Mouse (Mus musculus) thymus, adult 2 months (tissue): ENCODE results near the gene Klhdc8a.

Experiments
- CTCF ChIP-seq: fragments of 200-500 bp; IDR thresholded peaks from 2 replicates; pipeline ENCODE4 v1.5.1; 2012; ENCODE audit warnings: mild to moderate bottlenecking, control low read depth, low read length, moderate library complexity, borderline replicate concordance; ENCODE audit not compliant: control insufficient read depth, poor library complexity, insufficient read depth; ENCODE audit errors: extremely low read depth
- POLR2A ChIP-seq: fragments of 200-500 bp; IDR thresholded peaks from 2 replicates; pipeline ENCODE4 v1.6.1; 2012; ENCODE audit warnings: mild to moderate bottlenecking, low read length, control low read depth, moderate library complexity; ENCODE audit not compliant: control insufficient read depth, poor library complexity, insufficient read depth; ENCODE audit errors: extremely low read depth

- TF ChIP-seq POLR2A, result no peak
- TF ChIP-seq CTCF, result no peak
Observed at GRCm38 (mm10) chr1:132281523-132282176, 16.8 kb upstream of the Klhdc8a start.
